Mouse (Mus musculus) fibroblast of lung, adult 2 months (primary cell): ENCODE measurements around the gene Smpd2.

Experiments used
- DNase-seq: peaks from one replicate; pipeline ENCODE4 v3.0.0-alpha.2; 2011; ENCODE audit warnings: low read depth

Gene Smpd2

GRCm38 (mm10) chr10:41488877-41489276 is 1.3 kb downstream of the Smpd2 start:
- no peak for DNase-seq

- no peak for DNase-seq
Observed at GRCm38 (mm10) chr10:41486506-41487170, 3.5 kb downstream of the Smpd2 start.

DNA sequence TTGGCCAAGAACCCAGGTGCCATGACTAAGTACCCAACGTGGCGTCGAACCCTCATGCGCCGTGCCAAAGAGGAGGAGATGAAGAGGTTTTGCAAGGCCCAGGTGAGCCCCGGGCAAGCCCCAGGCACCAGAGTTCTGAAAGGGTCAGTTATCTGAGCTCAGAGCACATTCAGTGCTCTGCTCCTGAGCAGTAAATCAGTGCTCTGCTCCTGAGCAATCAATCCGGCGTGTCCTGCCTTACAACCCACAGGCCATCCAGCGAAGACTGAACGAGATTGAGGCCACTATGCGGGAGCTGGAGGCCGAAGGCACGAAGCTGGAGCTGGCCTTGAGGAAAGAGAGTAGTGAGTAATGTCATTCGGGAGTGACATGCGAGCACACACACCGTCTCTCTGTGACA is 4.4 kb downstream of the Smpd2 start:
- no peak for DNase-seq

GRCm38 (mm10) chr10:41482446-41482845 is 7.7 kb downstream of the Smpd2 start:
- DNase-seq: no peak

DNA sequence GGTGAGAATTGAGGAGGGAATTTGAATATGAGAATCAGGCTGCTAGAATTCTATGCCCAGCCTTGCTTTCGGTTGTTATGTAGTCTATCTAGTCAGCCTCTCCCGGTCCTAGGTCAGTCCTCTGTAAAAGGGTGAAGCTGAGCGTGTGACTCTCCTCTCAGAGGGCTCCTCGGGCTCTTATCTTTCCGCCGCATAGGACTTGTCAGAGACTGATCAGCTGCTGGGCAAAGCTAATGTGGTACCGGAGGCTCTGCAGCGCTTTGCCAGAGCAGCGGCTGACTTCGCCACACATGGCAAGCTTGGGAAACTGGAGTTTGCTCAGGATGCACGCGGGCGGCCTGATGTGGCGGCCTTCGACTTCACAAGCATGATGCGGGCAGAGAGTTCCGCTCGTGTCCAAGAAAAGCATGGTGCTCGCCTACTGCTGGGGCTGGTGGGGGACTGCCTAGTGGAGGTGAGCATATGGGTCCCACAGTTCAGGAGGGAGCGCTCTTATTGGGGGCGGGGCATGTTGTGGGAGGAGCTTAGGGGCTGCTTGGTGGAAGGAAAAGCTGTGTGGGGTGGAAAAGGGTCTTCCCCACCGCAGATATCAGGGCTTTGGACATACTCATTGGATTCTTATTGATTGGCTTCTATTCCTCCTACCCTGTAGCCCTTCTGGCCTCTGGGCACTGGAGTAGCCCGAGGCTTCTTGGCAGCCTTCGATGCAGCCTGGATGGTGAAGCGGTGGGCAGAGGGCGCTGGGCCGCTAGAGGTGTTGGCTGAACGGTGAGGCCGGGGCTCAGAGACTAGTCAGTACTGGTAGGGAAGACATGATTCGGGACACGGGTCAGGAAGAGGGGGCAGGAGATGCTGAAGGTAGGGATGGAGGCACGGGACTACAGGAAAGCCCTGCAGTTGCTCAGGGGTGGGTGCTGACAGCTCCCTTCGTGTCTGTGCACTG is 9.0 kb downstream of the Smpd2 start:
- no peak for DNase-seq

GRCm38 (mm10) chr10:41479961-41480360 is 10.2 kb downstream of the Smpd2 start:
- DNase-seq: no peak

DNA sequence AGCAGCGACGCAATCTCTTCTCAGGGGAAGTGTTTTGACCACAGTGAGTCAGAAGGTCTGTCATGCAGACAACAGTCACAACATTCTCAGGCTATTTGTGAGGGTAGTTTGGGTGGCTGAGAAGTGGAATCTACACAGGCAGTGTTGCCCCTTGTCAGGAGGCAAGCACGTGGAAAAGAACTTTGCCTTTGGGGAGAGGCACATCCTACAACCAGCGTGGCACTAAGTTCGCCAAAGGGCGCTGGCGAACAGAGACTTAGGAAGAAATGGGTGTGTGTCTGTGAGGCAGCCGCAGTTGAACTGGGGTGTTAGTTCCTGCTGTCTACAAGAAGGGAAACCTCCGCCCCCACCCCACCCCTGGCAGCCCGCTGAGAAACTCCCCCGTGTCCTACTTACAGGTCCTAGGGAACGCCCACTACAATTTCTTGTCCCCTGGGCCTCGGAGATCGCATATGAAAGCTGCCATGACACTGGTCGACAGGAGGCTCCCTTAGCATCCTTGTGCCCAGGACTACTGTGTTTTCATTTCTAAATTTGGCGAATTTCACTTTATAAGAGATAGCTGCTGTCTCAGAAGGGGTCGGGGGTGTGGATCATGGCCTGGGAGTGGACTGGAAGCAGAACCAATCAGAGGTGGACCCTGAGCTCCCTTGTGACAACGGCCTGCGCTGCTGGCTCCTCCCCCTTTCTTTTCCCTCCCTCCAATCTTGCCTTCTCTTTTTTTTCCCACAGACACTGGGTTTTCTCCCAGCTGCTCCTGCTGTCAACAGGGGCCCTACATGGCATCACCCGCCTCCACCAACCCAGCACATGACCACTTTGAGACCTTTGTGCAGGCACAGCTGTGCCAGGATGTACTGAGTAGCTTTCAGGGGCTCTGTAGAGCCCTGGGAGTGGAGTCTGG is 12.6 kb downstream of the Smpd2 start:
- peak; percentile 94 for DNase-seq

- DNase-seq: no peak
Observed at GRCm38 (mm10) chr10:41477018-41477277, 13.2 kb downstream of the Smpd2 start.

GRCm38 (mm10) chr10:41476171-41477017 is 13.8 kb downstream of the Smpd2 start, which contains the start of gene Mical1:
Mical1 (plus strand) TSS chr10:41476314.
- no peak for DNase-seq

GRCm38 (mm10) chr10:41474981-41475391 is 15.2 kb downstream of the Smpd2 start:
- DNase-seq: no peak

- DNase-seq: no peak
Observed at GRCm38 (mm10) chr10:41473782-41474468, 16.2 kb downstream of the Smpd2 start.

GRCm38 (mm10) chr10:41472962-41473481 is 17.1 kb downstream of the Smpd2 start:
- no peak for DNase-seq

DNA sequence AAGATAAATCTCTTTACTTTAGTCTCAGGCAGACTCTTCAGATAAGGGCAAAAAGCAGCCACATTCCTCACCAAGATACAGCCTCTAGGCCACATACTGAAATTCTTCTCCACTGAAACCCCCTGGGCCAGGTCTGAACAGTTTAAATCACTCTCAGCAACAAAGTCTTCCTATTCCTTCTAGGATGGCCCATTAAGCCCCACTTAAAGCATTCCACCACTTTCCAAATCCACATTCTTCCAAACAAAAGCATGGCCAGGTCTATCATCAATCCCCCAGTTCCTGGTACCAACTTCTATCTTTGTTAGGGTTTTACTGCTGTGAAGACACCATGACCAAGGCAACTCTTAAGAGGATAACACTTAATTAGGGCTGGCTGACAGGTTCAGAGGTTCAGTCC is 17.6 kb downstream of the Smpd2 start:
- no peak for DNase-seq

DNA sequence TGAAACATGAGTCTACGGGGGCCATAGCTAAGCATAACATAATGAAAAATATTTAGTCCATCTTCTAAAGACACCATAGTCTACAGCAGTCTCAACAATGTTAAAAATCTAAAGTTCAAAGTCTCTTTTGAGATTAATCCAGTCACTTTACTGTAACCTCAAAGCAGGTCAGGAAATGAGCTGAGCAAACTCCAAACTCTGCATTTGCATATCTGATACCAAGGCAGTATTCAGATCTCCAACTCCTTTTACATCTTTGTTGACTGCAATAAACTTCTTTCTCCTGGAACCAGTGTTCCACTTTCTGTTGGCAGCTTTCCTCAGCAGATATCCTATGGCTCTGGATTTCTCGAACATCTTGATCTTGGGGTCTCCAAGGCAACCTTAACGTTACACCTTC is 19.5 kb downstream of the Smpd2 start:
- DNase-seq: no peak

GRCm38 (mm10) chr10:41467325-41467724 is 22.8 kb downstream of the Smpd2 start:
- no peak for DNase-seq

DNA sequence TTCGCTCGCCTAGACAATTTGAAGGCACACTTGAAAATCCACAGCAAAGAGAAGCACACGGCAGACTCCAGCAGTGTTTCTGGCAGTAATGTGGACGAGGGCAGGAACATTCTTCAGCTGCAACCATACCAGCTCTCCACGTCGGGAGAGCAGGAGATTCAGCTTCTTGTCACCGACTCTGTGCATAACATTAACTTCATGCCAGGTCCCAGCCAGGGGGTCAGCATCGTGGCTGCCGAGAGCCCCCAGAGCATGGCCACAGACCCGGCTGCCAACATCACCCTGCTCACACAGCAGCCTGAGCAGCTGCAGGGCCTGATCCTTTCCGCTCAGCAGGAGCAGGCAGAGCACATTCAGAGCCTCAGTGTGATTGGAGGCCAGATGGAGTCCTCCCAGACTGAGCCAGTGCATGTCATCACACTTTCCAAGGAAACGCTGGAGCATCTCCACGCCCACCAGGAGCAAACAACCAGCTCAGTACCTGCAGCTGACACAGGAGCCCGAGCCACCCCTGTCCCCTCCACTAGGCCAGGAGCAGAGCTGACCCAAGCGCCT is 25.7 kb downstream of the Smpd2 start:
- DNase-seq: no peak

- DNase-seq: no peak
Observed at GRCm38 (mm10) chr10:41461057-41461722, 29.0 kb downstream of the Smpd2 start.

- DNase-seq: no peak
Observed at GRCm38 (mm10) chr10:41460501-41460900, 29.7 kb downstream of the Smpd2 start.

DNA sequence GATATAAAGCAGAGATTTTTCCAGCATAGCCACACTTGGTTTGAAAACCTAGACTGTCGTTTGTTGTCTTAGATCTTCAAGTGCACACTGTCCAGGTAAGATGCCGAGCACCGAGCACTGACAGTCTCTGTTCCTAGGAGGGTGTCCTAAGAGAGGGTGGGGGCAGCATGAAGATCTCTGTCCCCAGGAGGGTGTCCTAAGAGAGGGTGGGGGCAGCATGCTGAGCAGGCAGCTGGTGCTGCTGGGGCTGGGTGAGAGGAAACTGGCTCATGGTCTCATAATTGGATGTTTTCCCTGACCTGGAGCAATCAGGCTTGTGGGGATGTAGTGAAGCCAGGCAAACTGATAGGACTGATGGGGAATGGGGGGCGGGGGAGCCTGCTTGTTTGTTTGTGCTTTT is 30.2 kb downstream of the Smpd2 start:
- DNase-seq: no peak

- no peak for DNase-seq
Observed at GRCm38 (mm10) chr10:41452791-41453190, 37.4 kb downstream of the Smpd2 start.
